Mouse (Mus musculus) MEL (cell line): ENCODE data around the gene Spdef.

Experiments used
- CHD1 ChIP-seq: IDR thresholded peaks from 2 replicates; pipeline ENCODE4 v1.6.1; 2012; ENCODE audit warnings: low read depth, mild to moderate bottlenecking, inconsistent platforms, low read length, improper control_type of control experiment
- CHD2 ChIP-seq: IDR thresholded peaks from 2 replicates; pipeline ENCODE4 v1.6.1; 2011; ENCODE audit warnings: low read length, improper control_type of control experiment
- CTCF ChIP-seq, 3 experiments: IDR thresholded peaks in 2 of 3; conservative IDR thresholded peaks in 1 of 3; 2 replicates each; pipeline ENCODE4 v1.5.1; 2011 to 2012; ENCODE audit warnings: low read length in 3 of 3, low read depth in 2 of 3, mild to moderate bottlenecking in 2 of 3, improper control_type of control experiment in 1 of 3, inconsistent platforms in 1 of 3, mixed read lengths in 1 of 3, moderate library complexity in 1 of 3; ENCODE audit not compliant: control insufficient read depth in 1 of 3, insufficient read depth in 1 of 3, poor library complexity in 1 of 3, severe bottlenecking in 1 of 3
- E2F4 ChIP-seq: IDR thresholded peaks from 2 replicates; pipeline ENCODE4 v1.6.1; 2011; ENCODE audit warnings: low read depth, low read length, improper control_type of control experiment, borderline replicate concordance
- GATA1 ChIP-seq: IDR thresholded peaks from 2 replicates; pipeline ENCODE4 v1.6.1; 2011; ENCODE audit warnings: low read depth, low read length, improper control_type of control experiment
- JUND ChIP-seq: IDR thresholded peaks from 2 replicates; pipeline ENCODE4 v1.6.1; 2011; ENCODE audit warnings: low read depth, mild to moderate bottlenecking, improper control_type of control experiment, low read length
- MXI1 ChIP-seq: IDR thresholded peaks from 2 replicates; pipeline ENCODE4 v1.6.1; 2011; ENCODE audit warnings: mild to moderate bottlenecking, low read depth, low read length, improper control_type of control experiment
- POLR2A ChIP-seq, 2 experiments: IDR thresholded peaks; 2 replicates each; pipeline ENCODE4 v1.6.1; 2011 to 2012; ENCODE audit warnings: low read length in 2 of 2, mild to moderate bottlenecking in 2 of 2, control low read depth in 1 of 2, improper control_type of control experiment in 1 of 2, low read depth in 1 of 2, moderate library complexity in 1 of 2; ENCODE audit not compliant: control insufficient read depth in 1 of 2, insufficient read depth in 1 of 2, poor library complexity in 1 of 2
- USF1 ChIP-seq: IDR thresholded peaks from 2 replicates; pipeline ENCODE4 v1.6.1; 2014; ENCODE audit warnings: low read depth, mild to moderate bottlenecking, inconsistent platforms, low read length, improper control_type of control experiment, moderate library complexity
- ZC3H11A ChIP-seq: IDR thresholded peaks from 2 replicates; pipeline ENCODE4 v1.6.1; 2012; ENCODE audit warnings: low read depth, mild to moderate bottlenecking, inconsistent platforms, low read length, improper control_type of control experiment

- no peak for TF ChIP-seq GATA1
- TF ChIP-seq CTCF (IDR thresholded peaks at IDR 0.05 in 2 of 3, conservative IDR thresholded peaks at IDR 0.05 in 1 of 3; ENCODE audit: control insufficient read depth in 1 of 3, insufficient read depth in 1 of 3, low read depth in 2 of 3, low read length in 3 of 3, poor library complexity in 1 of 3, severe bottlenecking in 1 of 3): no peak
- TF ChIP-seq USF1: no peak
- no peak for TF ChIP-seq POLR2A (IDR thresholded peaks at IDR 0.05; ENCODE audit: control insufficient read depth in 1 of 2, insufficient read depth in 1 of 2, low read depth in 1 of 2, low read length in 2 of 2, poor library complexity in 1 of 2)
- TF ChIP-seq E2F4: no peak
- TF ChIP-seq CHD2: no peak
- no peak for TF ChIP-seq MXI1
- no peak for TF ChIP-seq JUND
- TF ChIP-seq CHD1: no peak
- no peak for TF ChIP-seq ZC3H11A
Observed at GRCm38 (mm10) chr17:27709650-27710049, 19.1 kb downstream of the Spdef start.
